Mouse (Mus musculus) G1E (cell line): Measurements from ENCODE around the gene Capns1. TPM values are rescaled to one million over a fixed set of nuclear protein-coding genes. Genes with fewer than 3 reads are reported as not detected.
A peak's percentile ranks its signal among the peaks of the same experiment; 100 is the strongest.
"Not testable (repeated sequence)": the region's sequence is repeated elsewhere in the genome, so short reads cannot be mapped to it uniquely, and the experiment has no call there.

Experiments
- ATAC-seq: 2 replicates; pipeline ENCODE4 v1.8.0; 2016; ENCODE audit warnings: mild to moderate bottlenecking; ENCODE audit not compliant: insufficient number of reproducible peaks, poor library complexity, low FRiP score, severe bottlenecking; ENCODE audit errors: extremely low read depth
- DNase-seq: peaks from one replicate; pipeline ENCODE4 v3.0.0; 2012; ENCODE audit warnings: low spot score
- H3K27me3 ChIP-seq: 2 replicates; pipeline ENCODE4 v1.6.1; 2012; ENCODE audit warnings: mild to moderate bottlenecking, low read length, inconsistent platforms; ENCODE audit not compliant: insufficient read depth
- H3K36me3 ChIP-seq: replicated peaks from 2 replicates; pipeline ENCODE3; 2012; ENCODE audit warnings: mild to moderate bottlenecking, inconsistent platforms
- H3K4me1 ChIP-seq: 2 replicates; pipeline ENCODE4 v1.6.1; 2012; ENCODE audit warnings: low read depth, low read length, inconsistent platforms, mixed read lengths; ENCODE audit not compliant: insufficient read depth
- H3K4me3 ChIP-seq: 2 replicates; pipeline ENCODE4 v1.5.1; 2012; ENCODE audit warnings: low read depth, mild to moderate bottlenecking, inconsistent platforms, low read length, moderate library complexity, mixed read lengths
- H3K9me3 ChIP-seq: replicated peaks from 2 replicates; pipeline ENCODE4 v1.6.1; 2012; ENCODE audit warnings: inconsistent platforms
- CTCF ChIP-seq: IDR thresholded peaks from 2 replicates; pipeline ENCODE4 v1.5.1; 2012; ENCODE audit warnings: low read depth, low read length, inconsistent platforms, mixed read lengths
- GATA1 ChIP-seq: IDR thresholded peaks from 2 replicates; pipeline ENCODE4 v1.6.1; 2012; ENCODE audit warnings: borderline replicate concordance, low read length, inconsistent platforms, mixed read lengths
- GATA2 ChIP-seq: IDR thresholded peaks from 2 replicates; pipeline ENCODE4 v1.6.1; 2012; ENCODE audit warnings: low read depth, low read length, inconsistent platforms, borderline replicate concordance
- POLR2AphosphoS5 ChIP-seq: IDR thresholded peaks from 2 replicates; pipeline ENCODE4 v1.6.1; 2012; ENCODE audit warnings: low read depth, low read length, inconsistent platforms; ENCODE audit not compliant: insufficient replicate concordance
- TAL1 ChIP-seq: conservative IDR thresholded peaks from 2 replicates; pipeline ENCODE4 v1.6.1; 2012; ENCODE audit warnings: low read depth, low read length, inconsistent platforms, mixed read lengths
- polyA plus RNA-seq: library from polyadenylated mRNA; stranded (reverse); fragments of >175 nt; gene quantifications from 2 replicates; pipeline ENCODE4 v1.2.3, GENCODE M21; 2012
- total RNA-seq, 2 experiments: library from RNA; stranded (forward) in 1 of 2; stranded (reverse) in 1 of 2; fragments of 200-1000 nt in 1 of 2; fragments of >200 nt in 1 of 2; fragmentation: Nextera tagmentation in 1 of 2; gene quantifications; 2 replicates each; pipeline ENCODE4 v1.2.3; 2014 to 2017

The Capns1 gene
- total and polyA plus RNA-seq, 3 experiments, result 98.4 to 313 (median 182) TPM

GRCm38 (mm10) chr7:30211025-30211424 is 12.4 kb upstream of the Capns1 start:
- no peak for TF ChIP-seq POLR2AphosphoS5
- no peak for TF ChIP-seq GATA1
- no peak for TF ChIP-seq GATA2
- TF ChIP-seq TAL1, result no peak
- TF ChIP-seq CTCF, result no peak
- ATAC-seq (no peak), DNase-seq (no peak)
- peaks cover 22% of the 10 kb centered on the region for H3K27me3 ChIP-seq
- H3K36me3 ChIP-seq, result no peaks in the 10 kb centered on the region
- no peaks in the 10 kb centered on the region for H3K9me3 ChIP-seq
- H3K4me3 ChIP-seq, result no peak overlapping the region
- no peaks in the 10 kb centered on the region for H3K4me1 ChIP-seq

GRCm38 (mm10) chr7:30206364-30206763 is 7.8 kb upstream of the Capns1 start:
- DNase-seq, H3K4me1 ChIP-seq, ATAC-seq, H3K4me3 ChIP-seq, H3K9me3 ChIP-seq, H3K36me3 ChIP-seq: not testable (repeated sequence)
- H3K27me3 ChIP-seq, result peaks cover 10% of the 10 kb centered on the region

GRCm38 (mm10) chr7:30205383-30205782 is 6.8 kb upstream of the Capns1 start:
- no peak for DNase-seq
- H3K4me1 ChIP-seq, result peaks cover 9% of the 10 kb centered on the region
- no peaks in the 10 kb centered on the region for H3K36me3 ChIP-seq
- H3K9me3 ChIP-seq, result no peaks in the 10 kb centered on the region
- H3K27me3 ChIP-seq, result peaks cover 7% of the 10 kb centered on the region
- TF ChIP-seq GATA2, result no peak
- TF ChIP-seq GATA1, result no peak
- TF ChIP-seq CTCF, result peak; percentile 78
- TF ChIP-seq POLR2AphosphoS5, result no peak
- ATAC-seq, result peak; percentile 34; the same call in 1 of the 2 replicates
- H3K4me3 ChIP-seq, result no peak overlapping the region

- Histone ChIP-seq H3K4me3 (no peak overlapping the region), H3K9me3 (no peaks in the 10 kb centered on the region), H3K4me1 (peaks cover 9% of the 10 kb centered on the region), H3K27me3 (peaks cover 10% of the 10 kb centered on the region), H3K36me3 (no peaks in the 10 kb centered on the region)
- no peak for TF ChIP-seq TAL1
- TF ChIP-seq GATA1, result no peak
- TF ChIP-seq CTCF, result no peak
- no peak for TF ChIP-seq POLR2AphosphoS5
- no peak for TF ChIP-seq GATA2
- ATAC-seq, result no peak
- no peak for DNase-seq
These were observed 5.8 kb upstream of the Capns1 start for GRCm38 (mm10) chr7:30204380-30204779.

- no peak for ATAC-seq
- no peaks in the 10 kb centered on the region for H3K36me3 ChIP-seq
- no peak overlapping the region for H3K4me3 ChIP-seq
- H3K4me1 ChIP-seq, result peaks cover 15% of the 10 kb centered on the region
- peaks cover 10% of the 10 kb centered on the region for H3K27me3 ChIP-seq
- no peaks in the 10 kb centered on the region for H3K9me3 ChIP-seq
- no peak for DNase-seq
- TF ChIP-seq GATA2 (no peak), GATA1 (no peak), CTCF (no peak), POLR2AphosphoS5 (no peak), TAL1 (no peak)
These were observed 4.5 kb upstream of the Capns1 start for GRCm38 (mm10) chr7:30202895-30203690.

GRCm38 (mm10) chr7:30200661-30201060 is 2.0 kb upstream of the Capns1 start:
- ATAC-seq, DNase-seq, H3K36me3 ChIP-seq, H3K4me3 ChIP-seq, H3K9me3 ChIP-seq, H3K27me3 ChIP-seq: not testable (repeated sequence)
- H3K4me1 ChIP-seq, result peaks cover 31% of the 10 kb centered on the region

GRCm38 (mm10) chr7:30200200-30200599 is 1.6 kb upstream of the Capns1 start:
- peaks cover 3% of the 10 kb centered on the region; the same call in 1 of the 2 replicates for H3K27me3 ChIP-seq
- peaks cover 7% of the 10 kb centered on the region for H3K36me3 ChIP-seq
- H3K4me3 ChIP-seq, result no peak overlapping the region
- no peak for ATAC-seq
- H3K4me1 ChIP-seq, result peaks cover 33% of the 10 kb centered on the region
- H3K9me3 ChIP-seq, result no peaks in the 10 kb centered on the region
- TF ChIP-seq CTCF (no peak), GATA1 (no peak), POLR2AphosphoS5 (no peak), GATA2 (no peak), TAL1 (no peak)
- DNase-seq, result no peak
